Mouse (Mus musculus): ENCODE measurements around the gene Mtfr1l. TPM values are rescaled to one million over a fixed set of nuclear protein-coding genes. Genes with fewer than 3 reads are reported as not detected.

Mtfr1l gene
- polyA plus RNA-seq, 1 experiment from 2014 or later, result 133 TPM

DNA sequence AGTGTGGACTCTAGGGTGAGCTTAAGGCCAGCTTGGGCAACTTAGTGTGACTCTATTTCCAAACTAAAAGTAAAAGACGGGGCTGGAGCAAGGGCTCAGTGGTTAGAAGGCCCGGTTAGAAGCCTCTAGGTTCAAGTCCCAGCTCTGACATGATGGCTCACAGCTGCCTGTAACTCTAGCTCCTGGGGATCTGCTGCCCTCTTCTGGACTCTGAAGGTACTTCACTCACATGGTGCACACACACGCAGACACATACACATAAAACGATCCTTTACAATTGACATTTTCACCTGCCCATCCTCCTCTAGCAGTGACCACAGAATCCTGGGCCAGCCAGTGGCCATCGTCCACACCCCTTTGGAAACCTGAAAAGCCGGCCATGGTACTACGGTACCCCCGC is 14.7 kb upstream of the Mtfr1l start:
- H3K4me1 ChIP-seq (ENCODE audit: control insufficient read depth, insufficient read depth, low read length), result no peaks in the 10 kb centered on the region
- no peak overlapping the region for H3K4me2 ChIP-seq (ENCODE audit: low read depth)
- no peak overlapping the region for H3K9ac ChIP-seq (ENCODE audit: low read length)
- no peak overlapping the region for H3K27ac ChIP-seq (ENCODE audit: low read depth, low read length)
- no peak for DNase-seq (ENCODE audit: low spot score)
- H3K36me3 ChIP-seq (ENCODE audit: control insufficient read depth, insufficient read depth, low read length), result peaks cover 17% of the 10 kb centered on the region; the same call in 1 of the 2 replicates
- no peak for ATAC-seq (ENCODE audit: insufficient read depth, low FRiP score, low TSS enrichment)
- WGBS, result 98% methylated on average over 8 of the region's 8 CpGs
- H3K27me3 ChIP-seq (ENCODE audit: control insufficient read depth, insufficient read depth, low read length), result no peaks in the 10 kb centered on the region
- no peak overlapping the region for H3K4me3 ChIP-seq (ENCODE audit: low read depth, low read length)
- peaks cover 8% of the 10 kb centered on the region; the same call in 1 of the 2 replicates for H3K9me3 ChIP-seq (ENCODE audit: control insufficient read depth, low read length)

DNA sequence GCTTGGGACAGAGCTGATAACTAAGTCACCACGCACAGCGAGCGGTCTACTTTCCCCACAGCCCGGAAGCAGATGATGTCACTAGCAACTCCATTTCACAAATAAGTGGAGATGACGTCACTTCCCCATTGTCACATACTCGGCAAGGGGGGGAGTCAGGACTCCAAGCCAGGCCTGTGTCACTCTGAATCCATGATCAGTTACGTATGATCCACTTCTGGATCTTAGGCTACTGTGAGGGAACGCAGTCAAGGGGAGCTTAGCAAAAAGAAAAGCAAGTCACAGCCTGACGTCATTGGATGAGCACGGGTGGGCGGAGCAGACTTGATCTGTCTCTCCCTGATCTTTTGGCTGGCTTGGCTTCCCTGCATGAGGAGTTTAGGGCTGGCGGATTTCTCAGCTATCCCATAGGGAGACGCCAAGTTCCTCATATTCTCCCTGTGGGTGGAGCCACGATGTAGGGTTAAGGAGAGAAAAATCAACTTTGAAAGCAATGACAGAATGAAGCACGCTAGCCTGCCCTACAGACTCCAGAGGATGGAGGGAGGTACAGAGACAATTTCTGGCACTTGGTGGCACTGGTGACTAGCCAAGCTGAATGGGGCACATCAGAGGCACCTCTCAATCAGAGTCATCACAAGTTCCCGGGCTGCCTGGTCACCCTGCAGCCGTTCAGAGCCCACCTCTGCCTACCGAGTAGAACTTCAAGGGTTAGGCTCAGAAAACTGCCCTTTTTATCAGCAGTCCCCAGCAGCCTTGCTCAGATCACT is 13.2 kb upstream of the Mtfr1l start:
- no peak overlapping the region for H3K4me3 ChIP-seq (ENCODE audit: low read depth, low read length)
- no peaks in the 10 kb centered on the region for H3K4me1 ChIP-seq (ENCODE audit: control insufficient read depth, insufficient read depth, low read length)
- peaks cover 20% of the 10 kb centered on the region for H3K36me3 ChIP-seq (ENCODE audit: control insufficient read depth, insufficient read depth, low read length)
- no peaks in the 10 kb centered on the region for H3K27me3 ChIP-seq (ENCODE audit: control insufficient read depth, insufficient read depth, low read length)
- ATAC-seq (ENCODE audit: insufficient read depth, low FRiP score, low TSS enrichment), result no peak
- no peak overlapping the region for H3K27ac ChIP-seq (ENCODE audit: low read depth, low read length)
- WGBS, result 80% methylated on average over 18 of the region's 18 CpGs
- no peak for DNase-seq (ENCODE audit: low spot score)
- H3K9ac ChIP-seq (ENCODE audit: low read length), result no peak overlapping the region
- H3K4me2 ChIP-seq (ENCODE audit: low read depth), result no peak overlapping the region
- H3K9me3 ChIP-seq (ENCODE audit: control insufficient read depth, low read length), result peaks cover 8% of the 10 kb centered on the region; the same call in 1 of the 2 replicates

DNA sequence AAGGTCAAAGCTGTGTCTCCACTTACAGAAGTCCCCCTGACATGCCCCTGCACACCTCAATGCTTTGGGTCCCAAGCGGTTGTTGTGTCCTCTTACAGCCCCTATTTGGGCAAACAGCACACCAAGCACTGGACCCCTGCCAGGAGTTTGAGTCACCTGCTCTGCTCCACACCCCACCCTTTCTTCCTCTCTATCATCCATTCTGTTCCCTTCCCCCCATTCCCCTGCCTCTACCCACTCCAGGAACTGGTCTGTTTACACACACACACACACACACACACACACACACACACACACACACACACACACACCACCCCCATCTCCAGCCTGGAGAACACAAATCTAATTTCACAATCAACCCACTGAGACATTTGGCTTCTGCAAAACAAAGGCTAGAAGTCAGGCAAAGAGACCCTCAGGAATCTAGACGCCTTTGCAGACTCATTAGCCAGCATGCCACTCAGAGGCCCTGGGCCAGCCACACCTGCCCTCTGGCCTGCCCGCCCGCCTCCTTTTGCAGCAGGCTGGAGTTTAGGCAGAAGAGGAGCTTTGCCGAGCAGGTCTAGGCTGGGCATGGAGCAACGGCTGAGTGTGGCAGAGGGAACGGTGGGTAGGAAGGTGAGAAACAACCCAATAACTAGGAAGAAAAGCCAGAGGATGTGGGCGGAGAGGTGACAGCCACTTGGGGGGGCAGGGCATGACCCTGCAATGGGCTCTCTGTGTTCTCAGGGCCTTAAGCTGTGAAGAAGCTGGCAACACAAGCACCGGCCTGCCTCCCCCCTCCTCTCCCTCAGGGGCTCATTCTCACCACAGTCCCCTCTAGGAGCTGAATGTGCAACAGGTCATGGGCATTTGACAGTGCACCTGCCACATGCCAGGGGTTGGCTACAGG is 11.9 kb upstream of the Mtfr1l start:
- Histone ChIP-seq H3K36me3 (ENCODE audit: control insufficient read depth, insufficient read depth, low read length) (peaks cover 20% of the 10 kb centered on the region), H3K27me3 (ENCODE audit: control insufficient read depth, insufficient read depth, low read length) (no peaks in the 10 kb centered on the region), H3K4me2 (ENCODE audit: low read depth) (no peak overlapping the region), H3K9me3 (ENCODE audit: control insufficient read depth, low read length) (peaks cover 8% of the 10 kb centered on the region; the same call in 1 of the 2 replicates), H3K4me3 (ENCODE audit: low read depth, low read length) (no peak overlapping the region), H3K9ac (ENCODE audit: low read length) (no peak overlapping the region), H3K4me1 (ENCODE audit: control insufficient read depth, insufficient read depth, low read length) (no peaks in the 10 kb centered on the region), H3K27ac (ENCODE audit: low read depth, low read length) (no peak overlapping the region)
- DNase-seq (ENCODE audit: low spot score), result no peak
- WGBS, result 69% methylated on average over 9 of the region's 9 CpGs
- no peak for ATAC-seq (ENCODE audit: insufficient read depth, low FRiP score, low TSS enrichment)

- 10% methylated on average over 5 of the region's 5 CpGs for WGBS
- ATAC-seq (ENCODE audit: insufficient read depth, low FRiP score, low TSS enrichment) (peak; percentile 63), DNase-seq (ENCODE audit: low spot score) (peak; percentile 90)
Measured at GRCm38 (mm10) chr4:134543261-134543660, 8.1 kb upstream of the Mtfr1l start.

GRCm38 (mm10) chr4:134542726-134543125 is 7.5 kb upstream of the Mtfr1l start:
- no peak overlapping the region for H3K4me2 ChIP-seq (ENCODE audit: low read depth)
- no peak overlapping the region for H3K4me3 ChIP-seq (ENCODE audit: low read depth, low read length)
- DNase-seq (ENCODE audit: low spot score), result no peak
- no peak overlapping the region for H3K9ac ChIP-seq (ENCODE audit: low read length)
- no peaks in the 10 kb centered on the region for H3K9me3 ChIP-seq (ENCODE audit: control insufficient read depth, low read length)
- 90% methylated on average over 9 of the region's 9 CpGs for WGBS
- ATAC-seq (ENCODE audit: insufficient read depth, low FRiP score, low TSS enrichment), result no peak
- no peaks in the 10 kb centered on the region for H3K4me1 ChIP-seq (ENCODE audit: control insufficient read depth, insufficient read depth, low read length)
- peaks cover 17% of the 10 kb centered on the region for H3K36me3 ChIP-seq (ENCODE audit: control insufficient read depth, insufficient read depth, low read length)
- H3K27me3 ChIP-seq (ENCODE audit: control insufficient read depth, insufficient read depth, low read length), result no peaks in the 10 kb centered on the region
- no peak overlapping the region for H3K27ac ChIP-seq (ENCODE audit: low read depth, low read length)

More at GRCm38 (mm10) chr4:134543261-134543660, 8.1 kb upstream of the Mtfr1l start:
- Histone ChIP-seq H3K4me3 (ENCODE audit: low read depth, low read length) (no peak overlapping the region), H3K27ac (ENCODE audit: low read depth, low read length) (no peak overlapping the region), H3K4me1 (ENCODE audit: control insufficient read depth, insufficient read depth, low read length) (no peaks in the 10 kb centered on the region), H3K9me3 (ENCODE audit: control insufficient read depth, low read length) (no peaks in the 10 kb centered on the region), H3K9ac (ENCODE audit: low read length) (no peak overlapping the region), H3K27me3 (ENCODE audit: control insufficient read depth, insufficient read depth, low read length) (no peaks in the 10 kb centered on the region), H3K4me2 (ENCODE audit: low read depth) (no peak overlapping the region), H3K36me3 (ENCODE audit: control insufficient read depth, insufficient read depth, low read length) (peaks cover 17% of the 10 kb centered on the region)

GRCm38 (mm10) chr4:134538997-134539580 is 3.9 kb upstream of the Mtfr1l start:
- Histone ChIP-seq H3K9ac (ENCODE audit: low read length) (no peak overlapping the region), H3K36me3 (ENCODE audit: control insufficient read depth, insufficient read depth, low read length) (peaks cover 7% of the 10 kb centered on the region), H3K4me3 (ENCODE audit: low read depth, low read length) (no peak overlapping the region), H3K4me2 (ENCODE audit: low read depth) (no peak overlapping the region), H3K27ac (ENCODE audit: low read depth, low read length) (no peak overlapping the region), H3K9me3 (ENCODE audit: control insufficient read depth, low read length) (no peaks in the 10 kb centered on the region), H3K27me3 (ENCODE audit: control insufficient read depth, insufficient read depth, low read length) (no peaks in the 10 kb centered on the region), H3K4me1 (ENCODE audit: control insufficient read depth, insufficient read depth, low read length) (peaks cover 6% of the 10 kb centered on the region)
- no peak for ATAC-seq (ENCODE audit: insufficient read depth, low FRiP score, low TSS enrichment)
- no peak for DNase-seq (ENCODE audit: low spot score)
- WGBS, result 93% methylated on average over 10 of the region's 10 CpGs

GRCm38 (mm10) chr4:134535787-134536151 is 582 bp upstream of the Mtfr1l start:
- DNase-seq (ENCODE audit: low spot score) (no peak), ATAC-seq (ENCODE audit: insufficient read depth, low FRiP score, low TSS enrichment) (peak; percentile 51)
- 23% methylated on average over 8 of the region's 8 CpGs for WGBS
- peak overlapping the region; percentile 91 for H3K4me3 ChIP-seq (ENCODE audit: low read depth, low read length)
- H3K4me2 ChIP-seq (ENCODE audit: low read depth), result peak overlapping the region; percentile 97
- H3K4me1 ChIP-seq (ENCODE audit: control insufficient read depth, insufficient read depth, low read length), result peaks cover 9% of the 10 kb centered on the region
- H3K9me3 ChIP-seq (ENCODE audit: control insufficient read depth, low read length), result no peaks in the 10 kb centered on the region
- peaks cover 7% of the 10 kb centered on the region; the same call in 1 of the 2 replicates for H3K36me3 ChIP-seq (ENCODE audit: control insufficient read depth, insufficient read depth, low read length)
- H3K9ac ChIP-seq (ENCODE audit: low read length), result peak overlapping the region; percentile 54
- H3K27ac ChIP-seq (ENCODE audit: low read depth, low read length), result no peak overlapping the region
- H3K27me3 ChIP-seq (ENCODE audit: control insufficient read depth, insufficient read depth, low read length), result no peaks in the 10 kb centered on the region

GRCm38 (mm10) chr4:134534124-134534886 is 882 bp downstream of the Mtfr1l start:
- no peaks in the 10 kb centered on the region for H3K27me3 ChIP-seq (ENCODE audit: control insufficient read depth, insufficient read depth, low read length)
- peaks cover 9% of the 10 kb centered on the region for H3K4me1 ChIP-seq (ENCODE audit: control insufficient read depth, insufficient read depth, low read length)
- H3K36me3 ChIP-seq (ENCODE audit: control insufficient read depth, insufficient read depth, low read length), result peaks cover 10% of the 10 kb centered on the region
- 1% methylated on average over 57 of the region's 57 CpGs for WGBS
- peak overlapping the region; percentile 97 for H3K4me2 ChIP-seq (ENCODE audit: low read depth)
- DNase-seq (ENCODE audit: low spot score) (peak; percentile 67), ATAC-seq (ENCODE audit: insufficient read depth, low FRiP score, low TSS enrichment) (no peak)
- no peaks in the 10 kb centered on the region for H3K9me3 ChIP-seq (ENCODE audit: control insufficient read depth, low read length)
- peak overlapping the region; percentile 70; the same call in 1 of the 2 replicates for H3K27ac ChIP-seq (ENCODE audit: low read depth, low read length)
- peak overlapping the region; percentile 91 for H3K4me3 ChIP-seq (ENCODE audit: low read depth, low read length)
- peak overlapping the region; percentile 80 for H3K9ac ChIP-seq (ENCODE audit: low read length)
